Mouse (Mus musculus) urinary bladder, postnatal 4 days (tissue): Measurements from ENCODE around the gene Ccnb3.
"Not testable (repeated sequence)": the region's sequence is repeated elsewhere in the genome, so short reads cannot be mapped to it uniquely, and the experiment has no call there.

Source experiments
- DNase-seq, 2 experiments: peaks; one replicate each; pipeline ENCODE4 v3.0.0; 2021 to 2022; ENCODE audit warnings: low spot score in 2 of 2

Ccnb3 gene

DNA sequence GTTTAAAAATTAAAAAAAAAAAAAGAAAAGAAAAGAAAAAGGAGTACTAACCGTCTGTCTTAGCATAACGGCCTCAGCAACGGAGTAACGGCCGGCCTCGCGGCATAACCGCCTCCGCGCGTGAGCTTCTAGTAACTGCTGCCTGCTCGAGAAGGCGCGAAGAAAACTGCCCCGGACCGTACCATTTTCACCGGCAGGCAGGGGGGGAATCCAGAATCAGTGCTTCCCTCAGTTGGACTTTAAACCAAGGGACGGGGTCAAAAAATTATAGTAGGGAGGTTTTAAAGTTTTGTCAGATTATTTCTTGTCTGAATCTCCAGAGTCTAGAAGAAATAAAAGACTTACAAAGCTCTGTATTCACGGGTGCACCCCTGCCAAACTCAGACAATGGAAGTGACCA lies at the start of gene Ccnb3:
TSS of gene Ccnb3 (minus strand) at position 101 of the 400 bp plus-strand sequence.
- DNase-seq = no peak

DNA sequence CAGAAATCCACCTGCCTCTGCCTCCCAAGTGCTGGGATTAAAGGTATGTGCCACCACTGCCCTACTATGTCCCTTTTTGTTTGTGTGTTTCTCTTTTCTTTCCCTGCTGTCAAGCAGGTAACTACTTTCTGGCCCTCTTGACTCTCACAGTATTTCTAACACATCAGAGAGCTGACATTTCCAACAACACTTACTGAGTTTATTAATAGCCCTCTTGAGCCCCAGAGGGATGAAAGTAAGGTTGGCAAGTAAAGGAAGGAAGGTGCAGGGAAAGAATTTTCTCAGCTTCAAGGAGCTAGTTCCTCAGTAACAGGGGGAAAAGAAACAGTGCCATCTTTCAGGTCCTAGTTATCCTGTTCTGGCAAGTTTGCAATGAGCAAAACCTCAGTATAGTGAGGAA lies 48.9 kb upstream of the Ccnb3 start:
- DNase-seq = no peak

DNA sequence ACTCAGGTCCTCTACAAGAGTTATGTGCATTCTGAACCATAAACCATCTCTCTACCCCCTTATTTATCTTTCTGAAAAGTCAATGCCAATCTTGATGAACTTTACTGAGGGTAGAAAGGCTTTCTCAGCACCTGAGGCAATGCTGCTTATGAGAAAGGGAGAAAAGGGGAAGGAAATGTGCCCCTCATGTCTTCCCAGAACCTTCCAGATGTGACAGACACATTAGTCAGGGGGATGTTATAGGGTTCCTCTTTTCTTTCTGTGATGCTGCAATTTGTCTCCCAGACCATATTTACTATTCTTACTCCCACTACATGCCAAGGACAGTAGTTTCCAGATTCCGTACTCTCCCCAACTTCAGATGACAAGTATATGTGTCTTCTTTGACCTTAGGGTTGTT lies 44.5 kb upstream of the Ccnb3 start:
- no peak for DNase-seq

DNA sequence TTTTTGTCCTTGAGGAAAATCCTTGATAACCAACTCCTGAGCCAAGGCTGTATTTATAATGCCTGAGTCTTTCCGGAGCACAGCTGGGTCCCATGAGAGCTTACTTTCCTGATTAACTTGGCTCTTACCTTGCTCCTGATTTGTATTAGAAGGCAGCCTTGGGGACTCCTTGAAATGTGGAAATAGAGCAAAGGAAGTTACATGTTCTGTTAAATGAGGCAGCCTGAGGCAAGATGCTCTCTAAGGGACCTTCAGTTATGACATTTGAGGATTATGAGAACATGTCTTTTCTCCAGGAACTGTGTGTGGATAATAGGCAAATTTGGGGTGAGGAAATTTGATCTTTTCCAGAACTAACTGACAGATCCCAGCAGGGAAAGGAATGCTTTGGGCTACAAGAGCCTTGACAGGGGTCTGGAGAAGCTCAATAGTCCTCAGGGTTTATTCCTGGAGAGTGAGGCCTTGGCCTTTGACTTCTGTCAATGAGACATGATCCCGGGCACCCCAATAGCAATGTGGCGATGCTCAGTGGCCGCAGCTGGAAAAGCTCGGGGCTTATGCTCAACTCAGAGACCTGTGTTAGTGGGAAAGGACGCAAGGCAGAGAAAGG lies 38.5 kb upstream of the Ccnb3 start:
- no peak for DNase-seq

DNA sequence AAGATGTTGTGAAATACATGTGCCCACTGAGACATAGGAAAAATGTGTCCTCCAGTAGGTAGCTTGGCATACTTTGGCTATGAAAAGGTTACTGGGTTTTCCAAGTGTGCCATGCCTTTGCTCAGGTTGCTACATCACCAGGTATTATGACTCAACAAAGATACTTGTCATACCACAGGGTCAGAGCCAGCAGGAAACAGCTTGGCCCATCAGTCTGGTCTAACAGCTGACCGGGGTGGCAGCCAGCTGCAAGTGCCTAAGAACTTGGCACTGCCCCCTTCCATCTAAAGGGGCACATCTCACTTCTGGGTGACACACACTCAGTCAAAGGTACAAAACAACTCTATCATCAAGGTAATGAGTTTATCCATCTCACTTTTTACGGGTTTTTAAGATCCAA lies 26.6 kb upstream of the Ccnb3 start:
- DNase-seq = no peak

DNA sequence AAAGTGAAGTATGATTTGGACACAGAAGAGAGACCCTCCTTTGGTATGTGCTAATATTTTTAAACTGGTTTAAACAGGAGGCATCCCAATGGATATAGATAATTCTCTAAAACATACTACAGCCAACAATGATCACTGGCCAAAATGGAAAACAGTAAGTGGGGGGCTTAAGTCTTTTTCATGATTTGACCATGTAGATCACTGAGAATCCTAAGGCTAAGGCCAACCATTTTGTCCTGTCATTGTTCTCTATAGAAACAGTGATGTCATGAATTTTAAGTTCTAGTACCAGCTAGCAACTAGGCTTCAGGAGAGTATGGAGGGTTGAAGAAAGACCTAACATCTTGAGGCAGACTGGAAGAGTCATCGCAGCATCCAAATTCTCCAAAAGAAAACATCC lies 25.8 kb upstream of the Ccnb3 start, which contains the start of gene Akap4:
TSS of gene Akap4 (plus strand) at position 301 of the 400 bp plus-strand sequence.
- no peak for DNase-seq

DNA sequence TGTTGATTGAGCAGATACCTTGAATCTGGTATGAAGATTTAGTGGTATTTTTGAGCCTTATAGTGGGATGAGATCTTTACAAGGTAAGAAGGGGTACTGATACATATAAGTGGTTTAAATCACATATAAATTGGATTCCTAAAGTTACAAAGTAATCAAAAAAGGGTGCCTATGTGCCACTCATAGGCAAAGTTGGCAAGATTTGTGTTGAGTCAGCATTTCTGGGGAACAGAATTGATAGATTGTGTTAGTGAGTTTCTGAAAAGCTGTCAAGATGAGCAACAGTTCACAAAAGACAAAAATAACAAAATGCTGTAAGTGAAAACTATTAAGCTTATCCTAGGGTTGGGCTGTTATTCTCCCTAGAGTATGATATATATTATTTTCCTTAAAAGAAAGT lies 22.7 kb upstream of the Ccnb3 start:
- no peak for DNase-seq

DNA sequence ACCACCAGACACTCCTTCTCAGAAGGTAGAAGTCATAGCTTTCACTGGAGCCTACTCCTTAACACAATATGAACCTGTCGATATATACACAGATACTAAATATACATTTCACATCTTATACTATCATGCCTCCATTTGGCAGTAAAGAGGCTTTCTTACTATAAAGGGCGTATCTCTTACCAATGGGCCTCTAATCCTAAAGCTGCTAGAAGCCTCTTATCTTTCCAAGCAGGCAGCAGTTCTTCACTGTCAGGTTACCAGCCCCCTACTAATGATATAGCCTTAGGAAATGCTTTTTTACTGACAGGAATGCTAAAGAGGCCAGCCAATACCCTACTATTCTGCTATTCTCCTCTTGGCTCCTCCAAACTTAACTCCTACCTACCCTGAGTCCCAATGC lies 16.2 kb upstream of the Ccnb3 start:
- DNase-seq = no peak

DNA sequence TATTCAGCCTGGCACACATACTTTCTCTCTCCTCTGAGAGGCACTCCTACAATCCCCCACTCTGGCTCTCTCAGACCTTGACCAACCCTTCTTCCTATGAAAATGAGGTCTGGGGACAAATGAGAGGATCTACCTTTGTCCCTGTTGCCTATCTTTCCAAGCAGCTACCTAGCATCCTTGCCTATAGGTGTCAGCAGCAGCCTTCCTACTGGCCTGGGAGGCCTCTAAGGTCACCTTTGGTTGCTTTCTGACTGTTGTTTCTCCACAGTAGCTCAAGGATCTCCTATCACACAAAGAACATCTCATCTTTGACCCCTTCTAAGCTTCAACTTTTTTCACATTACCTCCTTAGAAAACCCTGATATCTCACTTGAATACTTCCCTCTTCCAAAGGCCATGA lies 15.6 kb upstream of the Ccnb3 start:
- DNase-seq = no peak

DNA sequence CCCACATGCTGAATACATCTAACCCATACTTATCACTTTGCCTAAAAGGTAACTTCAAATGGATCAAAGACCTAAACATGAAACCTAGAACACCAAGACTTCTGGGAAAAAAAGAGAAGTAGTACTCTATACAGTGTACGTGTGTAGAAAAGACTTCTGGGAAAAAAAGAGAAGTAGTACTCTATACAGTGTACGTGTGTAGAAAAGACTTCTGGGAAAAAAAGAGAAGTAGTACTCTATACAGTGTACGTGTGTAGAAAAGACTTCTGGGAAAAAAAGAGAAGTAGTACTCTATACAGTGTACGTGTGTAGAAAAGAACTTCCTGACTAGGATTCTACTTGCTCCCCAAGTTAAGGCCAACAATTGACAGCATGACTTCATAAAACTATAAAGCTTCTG lies 57.5 kb downstream of the Ccnb3 start:
- DNase-seq = not testable (repeated sequence)

DNA sequence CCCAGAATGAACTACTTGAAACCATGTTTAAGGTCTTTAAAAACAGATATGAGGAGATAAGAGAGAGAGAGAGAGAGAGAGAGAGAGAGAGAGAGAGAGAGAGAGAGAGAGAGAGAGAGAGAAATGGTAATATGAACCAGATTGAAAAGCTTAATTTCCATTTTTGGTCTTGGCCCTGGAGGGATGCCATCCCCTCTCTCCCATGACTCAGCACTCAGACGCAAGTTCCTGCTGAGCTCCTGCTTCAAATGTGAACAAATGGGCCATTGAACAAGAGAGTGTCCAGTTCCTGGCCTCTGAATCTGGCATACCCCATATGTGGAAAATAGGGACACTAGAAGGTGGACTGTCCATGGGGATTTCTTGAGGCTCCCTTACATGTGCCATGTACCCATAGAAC lies 69.5 kb downstream of the Ccnb3 start:
- no peak for DNase-seq

DNA sequence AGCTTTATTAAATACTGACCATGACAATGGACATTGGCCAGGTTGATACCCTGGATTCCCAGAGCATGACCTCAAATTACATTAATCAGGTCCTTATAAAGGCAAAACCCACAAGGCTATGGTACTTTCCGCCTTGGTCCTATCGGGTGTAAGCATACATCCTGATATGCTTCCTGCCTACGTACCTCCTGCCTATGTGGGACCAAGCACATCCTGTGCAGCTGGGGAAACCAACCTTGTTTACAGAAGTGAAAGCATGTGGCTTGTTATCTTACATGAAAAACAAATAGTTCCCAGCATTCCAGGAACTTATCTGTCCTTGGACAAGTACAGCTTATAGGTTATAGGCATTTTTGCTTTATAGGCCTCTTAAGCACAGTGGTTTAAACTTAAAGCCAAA lies 72.8 kb downstream of the Ccnb3 start:
- DNase-seq = no peak
